Mouse (Mus musculus) liver, embryonic 16.5 days (tissue): ENCODE data around the gene Hist1h1d. TPM values are rescaled to one million over a fixed set of nuclear protein-coding genes. Genes with fewer than 3 reads are reported as not detected.
"Not testable (repeated sequence)": the region's sequence is repeated elsewhere in the genome, so short reads cannot be mapped to it uniquely, and the experiment has no call there.

Source experiments
- ATAC-seq: fragments of 200-750 bp; cut with Nextera tagmentation; 2 replicates; pipeline ENCODE4 v1.8.0; 2017; ENCODE audit warnings: low read depth, mild to moderate bottlenecking, moderate number of reproducible peaks, moderate library complexity
- H3K27ac ChIP-seq: fragments of 300-500 bp; sonication (generic); 2 replicates; pipeline ENCODE4 v1.5.1; 2014; ENCODE audit warnings: mild to moderate bottlenecking, low read length
- H3K27me3 ChIP-seq: fragments of 300-500 bp; sonication (generic); 2 replicates; pipeline ENCODE4 v1.6.1; 2014; ENCODE audit warnings: low read depth, low read length, mixed read lengths; ENCODE audit not compliant: control insufficient read depth, insufficient read depth
- H3K36me3 ChIP-seq: fragments of 300-500 bp; sonication (generic); 2 replicates; pipeline ENCODE4 v1.6.1; 2014; ENCODE audit warnings: mild to moderate bottlenecking; ENCODE audit not compliant: control insufficient read depth, insufficient read depth
- H3K4me1 ChIP-seq: fragments of 300-500 bp; sonication (generic); 2 replicates; pipeline ENCODE4 v1.6.1; 2014; ENCODE audit warnings: low read depth, low read length, mixed read lengths; ENCODE audit not compliant: control insufficient read depth
- H3K4me2 ChIP-seq: fragments of 300-500 bp; sonication (generic); 2 replicates; pipeline ENCODE4 v1.6.1; 2014; ENCODE audit warnings: low read depth, low read length, mixed read lengths
- H3K4me3 ChIP-seq: fragments of 300-500 bp; sonication (generic); 2 replicates; pipeline ENCODE4 v1.5.1; 2014; ENCODE audit warnings: low read depth, mild to moderate bottlenecking, low read length
- H3K9ac ChIP-seq: fragments of 300-500 bp; sonication (generic); 2 replicates; pipeline ENCODE4 v1.6.1; 2014; ENCODE audit warnings: low read depth, low read length
- H3K9me3 ChIP-seq: fragments of 300-500 bp; sonication (generic); replicated peaks from 2 replicates; pipeline ENCODE4 v1.6.1; 2016; ENCODE audit warnings: low read length; ENCODE audit not compliant: control insufficient read depth
- WGBS: fragments of 180-500 bp; shearing (Covaris S2); extraction: QIAGEN DNeasy Blood & Tissue Kit; methylation state at CpG from one replicate; pipeline ENCODE4 v1.1.7; 2014; ENCODE audit not compliant: insufficient replicate concordance; 5-methylcytosine and 5-hydroxymethylcytosine counted together
- polyA plus RNA-seq: library from polyadenylated mRNA; unstranded; fragments of >200 nt; fragmentation: Nextera tagmentation; extraction: Ambion mirVana; gene quantifications from 2 replicates; pipeline ENCODE4 v1.2.1, GENCODE M21; 2015

The Hist1h1d gene
- polyA plus RNA-seq, 1 experiment from 2014 or later, result 1.2 TPM

DNA sequence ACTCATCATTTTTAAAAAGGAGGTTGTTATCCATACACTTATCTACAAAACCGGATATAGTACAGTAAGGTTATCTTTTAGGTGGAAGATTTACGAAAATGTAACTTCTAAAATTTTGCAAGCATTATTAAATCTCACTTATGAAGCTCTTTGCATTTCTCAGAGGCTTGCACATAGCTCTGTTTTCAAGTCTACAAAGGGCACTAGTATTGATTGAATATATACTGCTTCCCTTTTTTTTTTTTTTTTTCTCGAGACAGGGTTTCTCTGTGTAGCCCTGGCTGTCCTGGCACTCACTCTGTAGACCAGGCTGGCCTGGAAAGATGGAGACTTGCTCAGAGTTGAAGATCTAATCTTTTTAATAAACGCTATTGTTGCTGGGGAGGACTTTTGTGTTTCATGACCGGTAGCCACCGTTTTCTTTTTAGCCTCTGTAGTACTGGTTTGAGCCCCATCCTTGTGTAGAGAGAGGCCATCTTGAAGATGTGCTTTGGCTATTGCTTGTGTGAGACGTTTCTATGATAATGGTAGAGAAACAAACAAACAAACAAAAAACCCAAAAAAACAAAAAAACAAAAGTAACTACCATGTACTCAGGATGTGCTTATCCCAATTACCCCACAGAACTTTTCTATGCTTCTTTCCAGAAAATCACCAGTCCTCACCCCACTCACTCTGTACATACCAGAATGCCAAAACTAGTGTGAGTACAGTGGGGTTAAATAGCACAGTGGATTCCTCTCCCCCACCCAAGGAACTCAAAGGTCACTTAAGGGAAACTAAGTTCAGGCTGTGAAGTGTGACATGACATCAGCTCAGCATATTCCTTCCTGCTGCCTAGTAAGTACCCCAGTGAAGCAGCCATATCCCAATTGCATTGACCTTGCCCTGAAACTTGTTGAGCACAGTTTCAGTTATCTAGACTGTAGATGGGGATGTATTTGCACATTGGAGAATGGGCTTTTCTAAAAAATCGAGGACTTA, 839 bp upstream of the Hist1h1d start:
- Histone ChIP-seq H3K9me3 (no peaks in the 10 kb centered on the region), H3K4me3 (peak overlapping the region; percentile 62), H3K4me1 (peaks cover 25% of the 10 kb centered on the region), H3K27me3 (no peaks in the 10 kb centered on the region), H3K9ac (peak overlapping the region; percentile 63), H3K36me3 (no peaks in the 10 kb centered on the region), H3K27ac (peak overlapping the region; percentile 96), H3K4me2 (peak overlapping the region; percentile 56)
- WGBS, result 36% methylated on average over 8 of the region's 8 CpGs
- no peak for ATAC-seq

DNA sequence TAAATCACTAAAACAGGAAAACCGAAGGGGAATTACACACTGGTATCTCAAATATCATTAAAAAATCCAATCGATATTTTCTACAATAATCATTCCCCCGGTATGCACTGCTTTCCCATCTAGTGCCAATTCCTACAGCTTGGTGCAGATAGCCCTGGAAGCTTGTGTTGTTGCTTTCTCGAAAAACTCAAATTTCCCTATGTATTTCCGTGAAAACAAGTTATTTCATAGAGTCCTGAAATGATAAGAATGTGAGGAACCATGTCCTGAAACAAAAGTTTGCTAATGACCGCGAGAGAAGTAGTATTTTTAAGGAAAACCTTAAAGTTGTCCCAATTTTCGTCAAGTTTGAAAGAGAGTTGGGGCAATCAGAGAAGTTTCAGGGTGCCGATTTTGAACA, 1.3 kb downstream of the Hist1h1d start:
- Histone ChIP-seq H3K27ac (peak overlapping the region; percentile 99), H3K9ac (peak overlapping the region; percentile 82), H3K27me3 (no peaks in the 10 kb centered on the region), H3K4me3 (peak overlapping the region; percentile 68), H3K36me3 (no peaks in the 10 kb centered on the region), H3K4me2 (peak overlapping the region; percentile 82), H3K4me1 (peaks cover 25% of the 10 kb centered on the region), H3K9me3 (no peaks in the 10 kb centered on the region)
- no peak for ATAC-seq
- 13% methylated on average over 9 of the region's 9 CpGs for WGBS

GRCm38 (mm10) chr13:23554925-23555838, 2.1 kb downstream of the Hist1h1d start:
- no peaks in the 10 kb centered on the region for H3K9me3 ChIP-seq
- peak overlapping the region; percentile 82 for H3K9ac ChIP-seq
- no peaks in the 10 kb centered on the region for H3K27me3 ChIP-seq
- under 1% methylated on average over 54 of the region's 54 CpGs for WGBS
- H3K4me1 ChIP-seq, result peaks cover 25% of the 10 kb centered on the region
- H3K4me3 ChIP-seq, result peak overlapping the region; percentile 68
- peak overlapping the region; percentile 82 for H3K4me2 ChIP-seq
- peak overlapping the region; percentile 99 for H3K27ac ChIP-seq
- H3K36me3 ChIP-seq, result no peaks in the 10 kb centered on the region
- peak; percentile 74 for ATAC-seq

DNA sequence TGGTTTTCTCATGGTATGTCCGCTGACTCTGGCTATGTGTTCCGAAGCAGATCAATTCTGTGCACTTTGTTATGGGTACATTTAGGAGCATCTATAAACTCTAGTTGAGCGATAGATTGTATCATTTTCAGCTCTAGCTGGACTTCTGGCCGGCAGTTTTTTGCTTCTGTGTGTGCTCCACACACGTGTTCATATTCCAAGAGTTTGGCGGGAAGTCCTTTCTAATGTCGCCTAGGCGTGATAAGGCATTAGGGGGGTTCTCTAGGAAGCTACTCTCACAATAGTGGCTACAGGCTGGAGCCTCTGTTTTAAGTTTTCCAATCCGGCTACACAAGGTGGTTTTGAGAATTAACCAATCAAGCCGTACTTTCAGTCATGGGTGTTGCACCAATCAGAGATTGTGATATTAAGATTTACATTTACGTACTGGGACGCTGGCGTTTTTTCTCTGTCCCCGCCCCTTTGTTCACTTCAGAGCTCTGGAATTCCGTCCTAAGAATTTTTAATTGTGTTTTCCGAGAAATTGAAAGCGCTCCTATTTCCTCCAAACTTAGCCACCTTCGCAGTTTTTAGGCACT, 2.9 kb downstream of the Hist1h1d start:
- Histone ChIP-seq H3K9ac (peak overlapping the region; percentile 82), H3K4me3 (peak overlapping the region; percentile 68), H3K27me3 (no peaks in the 10 kb centered on the region), H3K4me1 (peaks cover 23% of the 10 kb centered on the region), H3K27ac (peak overlapping the region; percentile 99), H3K36me3 (no peaks in the 10 kb centered on the region), H3K4me2 (peak overlapping the region; percentile 82), H3K9me3 (no peaks in the 10 kb centered on the region)
- under 1% methylated on average over 18 of the region's 18 CpGs for WGBS
- peak; percentile 39 for ATAC-seq

DNA sequence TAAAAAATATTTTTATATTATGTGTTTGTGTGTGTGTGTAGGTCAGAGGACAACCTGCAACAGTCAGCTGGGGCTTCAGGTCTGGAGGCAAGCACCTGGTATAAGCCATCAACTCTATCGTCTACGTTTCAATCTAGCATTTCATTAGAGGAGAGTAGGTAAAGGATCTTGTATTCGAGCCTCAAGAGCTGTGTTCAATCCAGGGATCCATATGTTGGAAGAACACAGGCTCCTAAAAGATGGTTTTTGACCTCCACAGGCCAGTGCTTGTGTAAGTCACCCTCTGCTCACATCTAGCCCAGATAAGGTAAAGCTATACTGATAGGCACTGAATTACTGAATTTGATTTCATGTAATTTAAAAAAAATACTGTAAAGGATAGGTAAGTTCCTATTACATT, 3.8 kb downstream of the Hist1h1d start:
- 60% methylated on average over 3 of the region's 3 CpGs for WGBS
- no peak for ATAC-seq
- H3K27ac ChIP-seq, result peak overlapping the region; percentile 99
- H3K4me2 ChIP-seq, result peak overlapping the region; percentile 82
- no peaks in the 10 kb centered on the region for H3K9me3 ChIP-seq
- peaks cover 23% of the 10 kb centered on the region for H3K4me1 ChIP-seq
- H3K36me3 ChIP-seq, result no peaks in the 10 kb centered on the region
- H3K4me3 ChIP-seq, result peak overlapping the region; percentile 68
- H3K27me3 ChIP-seq, result no peaks in the 10 kb centered on the region
- H3K9ac ChIP-seq, result peak overlapping the region; percentile 52

DNA sequence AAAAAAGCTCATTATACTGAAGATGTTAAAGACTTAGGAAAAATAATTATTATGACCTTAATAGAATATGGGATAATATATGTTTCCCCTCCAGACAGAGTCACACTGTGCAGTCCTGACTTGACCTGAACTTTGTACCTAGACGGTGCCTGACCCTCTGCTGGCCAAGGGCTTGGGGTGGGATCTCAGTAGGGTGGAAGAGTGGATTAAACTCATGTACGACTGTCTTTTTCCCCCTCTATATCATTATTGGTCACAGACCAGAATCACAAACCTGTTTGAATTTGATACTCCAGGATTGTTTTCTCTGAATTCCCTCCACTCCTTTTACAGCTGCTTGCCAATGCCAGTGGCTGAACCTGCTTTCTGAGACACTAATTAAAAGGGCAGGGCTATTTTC, 7.6 kb downstream of the Hist1h1d start:
- H3K9me3 ChIP-seq, H3K36me3 ChIP-seq, H3K27me3 ChIP-seq, ATAC-seq: not testable (repeated sequence)
- H3K9ac ChIP-seq, result peak overlapping the region; percentile 54
- H3K4me3 ChIP-seq, result peak overlapping the region; percentile 46
- H3K4me2 ChIP-seq, result peak overlapping the region; percentile 57
- peaks cover 30% of the 10 kb centered on the region for H3K4me1 ChIP-seq
- 28% methylated on average over 2 of the region's 2 CpGs for WGBS
- peak overlapping the region; percentile 81 for H3K27ac ChIP-seq

GRCm38 (mm10) chr13:23561531-23561882, 8.4 kb downstream of the Hist1h1d start:
- H3K36me3 ChIP-seq, H3K9me3 ChIP-seq, ATAC-seq, H3K27me3 ChIP-seq, H3K9ac ChIP-seq: not testable (repeated sequence)
- Histone ChIP-seq H3K4me1 (peaks cover 30% of the 10 kb centered on the region), H3K27ac (peak overlapping the region; percentile 98), H3K4me2 (peak overlapping the region; percentile 81), H3K4me3 (peak overlapping the region; percentile 60)
- 0% methylated on average over 2 of the region's 5 CpGs for WGBS

DNA sequence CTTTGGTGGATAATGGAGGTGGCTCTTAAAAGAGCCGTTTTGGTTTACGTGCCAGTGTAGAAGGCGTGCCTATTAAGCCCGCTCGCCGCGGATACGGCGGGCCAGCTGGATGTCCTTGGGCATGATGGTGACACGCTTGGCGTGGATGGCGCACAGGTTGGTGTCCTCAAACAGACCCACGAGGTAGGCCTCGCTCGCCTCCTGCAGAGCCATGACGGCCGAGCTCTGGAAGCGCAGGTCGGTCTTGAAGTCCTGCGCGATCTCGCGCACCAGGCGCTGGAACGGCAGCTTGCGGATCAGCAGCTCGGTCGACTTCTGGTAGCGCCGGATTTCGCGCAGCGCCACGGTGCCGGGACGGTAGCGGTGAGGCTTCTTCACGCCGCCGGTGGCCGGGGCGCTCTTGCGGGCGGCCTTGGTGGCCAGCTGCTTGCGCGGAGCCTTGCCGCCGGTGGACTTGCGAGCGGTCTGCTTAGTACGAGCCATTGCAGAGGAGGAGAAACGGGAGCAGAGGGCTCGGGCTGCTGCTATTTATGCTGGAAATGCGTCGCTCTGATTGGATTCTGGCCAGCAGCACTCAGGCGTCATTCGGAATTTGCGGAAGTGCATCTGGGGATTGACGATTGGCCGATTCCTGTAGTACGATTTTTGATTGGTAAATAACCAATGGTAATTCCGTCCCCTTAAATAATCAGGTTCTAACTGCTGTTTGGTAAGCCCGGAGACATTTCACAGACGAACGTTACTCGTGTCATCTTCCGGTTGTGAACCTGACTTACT, 9.0 kb downstream of the Hist1h1d start, which contains the start of gene Hist1h3e:
TSS of gene Hist1h3e (minus strand) at position 487 of the 777 bp plus-strand sequence.
- under 1% methylated on average over 42 of the region's 67 CpGs for WGBS
- H3K4me2 ChIP-seq, result peak within 1 kb of the TSS; percentile 81
- H3K27me3 ChIP-seq, H3K9me3 ChIP-seq, H3K36me3 ChIP-seq: not testable (repeated sequence)
- peak within 1 kb of the TSS; percentile 71 for H3K9ac ChIP-seq
- H3K4me3 ChIP-seq, result peak within 1 kb of the TSS; percentile 60
- ATAC-seq, result peak; percentile 93
- peak within 1 kb of the TSS; percentile 98 for H3K27ac ChIP-seq
- peaks cover 27% of the 10 kb centered on the region for H3K4me1 ChIP-seq
